Mouse (Mus musculus) kidney, adult 2 months (tissue): Measurements from ENCODE around the gene Iqcf3. TPM values are rescaled to one million over a fixed set of nuclear protein-coding genes. Genes with fewer than 3 reads are reported as not detected.

Experiments
- DNase-seq: peaks from one replicate; pipeline ENCODE4 v3.0.0; 2021
- H3K27ac ChIP-seq: fragments of 200-500 bp; 2 replicates; pipeline ENCODE4 v1.5.1; 2012; ENCODE audit warnings: low read depth, low read length, control low read depth, inconsistent platforms; ENCODE audit not compliant: insufficient read depth
- H3K27me3 ChIP-seq: fragments of 200-500 bp; replicated peaks from 2 replicates; pipeline ENCODE4 v1.6.1; 2012; ENCODE audit warnings: mild to moderate bottlenecking, moderate library complexity, low read length, inconsistent platforms; ENCODE audit not compliant: control insufficient read depth, insufficient read depth
- H3K36me3 ChIP-seq: fragments of 200-500 bp; 2 replicates; pipeline ENCODE4 v1.6.1; 2012; ENCODE audit warnings: mild to moderate bottlenecking, moderate library complexity, low read length, inconsistent platforms; ENCODE audit not compliant: control insufficient read depth, insufficient read depth
- H3K4me1 ChIP-seq: fragments of 200-500 bp; 2 replicates; pipeline ENCODE4 v1.6.1; 2011; ENCODE audit warnings: low read length; ENCODE audit not compliant: control insufficient read depth, insufficient read depth
- H3K4me3 ChIP-seq: fragments of 200-500 bp; 2 replicates; pipeline ENCODE4 v1.5.1; 2011; ENCODE audit warnings: mild to moderate bottlenecking, low read depth, low read length, control low read depth; ENCODE audit not compliant: insufficient read depth
- CTCF ChIP-seq: fragments of 200-500 bp; conservative IDR thresholded peaks from 2 replicates; pipeline ENCODE4 v1.5.1; 2011; ENCODE audit warnings: low read depth, mild to moderate bottlenecking, control low read depth, low read length, moderate library complexity, mixed read lengths; ENCODE audit not compliant: insufficient read depth, insufficient read length
- POLR2A ChIP-seq: fragments of 200-500 bp; IDR thresholded peaks from one replicate; pipeline ENCODE4 v1.6.1; 2011; ENCODE audit warnings: low read depth, low read length, control low read depth
- WGBS: fragments of 180-500 bp; shearing (Covaris S2); methylation state at CpG from one replicate; pipeline ENCODE4 v1.1.7; 2018; 5-methylcytosine and 5-hydroxymethylcytosine counted together
- polyA plus RNA-seq: library from polyadenylated mRNA; depleted of rRNA; stranded (reverse); fragments of >200 nt; gene quantifications from 2 replicates; pipeline ENCODE4 v1.2.3, GENCODE M21; 2012

The Iqcf3 gene
- polyA plus RNA-seq, 1 experiment = 0.06 TPM

- TF ChIP-seq CTCF = no peak
- no peak for TF ChIP-seq POLR2A
- no peak for DNase-seq
- no peak overlapping the region for H3K4me3 ChIP-seq
- 91% methylated on average over 17 of the region's 17 CpGs for WGBS
- H3K27me3 ChIP-seq = no peaks in the 10 kb centered on the region
- no peak overlapping the region for H3K27ac ChIP-seq
- H3K4me1 ChIP-seq = no peaks in the 10 kb centered on the region
- H3K36me3 ChIP-seq = peaks cover 2% of the 10 kb centered on the region
These were observed 77.8 kb downstream of the Iqcf3 start for GRCm38 (mm10) chr9:106483606-106484005.

- Histone ChIP-seq H3K27ac (no peak overlapping the region), H3K4me3 (no peak overlapping the region), H3K27me3 (no peaks in the 10 kb centered on the region), H3K4me1 (0 out of 2 replicates have a peak, but pooled peaks cover under 1% of the 10 kb centered on the region), H3K36me3 (peaks cover 2% of the 10 kb centered on the region)
- TF ChIP-seq POLR2A (no peak), CTCF (no peak)
- WGBS = 98% methylated on average over 10 of the region's 10 CpGs
- no peak for DNase-seq
These were observed 78.3 kb downstream of the Iqcf3 start for GRCm38 (mm10) chr9:106483136-106483535.

- no peaks in the 10 kb centered on the region for H3K27me3 ChIP-seq
- H3K4me1 ChIP-seq = 0 out of 2 replicates have a peak, but pooled peaks cover 5% of the 10 kb centered on the region
- 86% methylated on average over 17 of the region's 17 CpGs for WGBS
- H3K36me3 ChIP-seq = peaks cover 2% of the 10 kb centered on the region
- no peak overlapping the region for H3K4me3 ChIP-seq
- no peak overlapping the region for H3K27ac ChIP-seq
- TF ChIP-seq CTCF = no peak
- no peak for TF ChIP-seq POLR2A
- no peak for DNase-seq
These were observed 78.8 kb downstream of the Iqcf3 start for GRCm38 (mm10) chr9:106482578-106483115.

DNA sequence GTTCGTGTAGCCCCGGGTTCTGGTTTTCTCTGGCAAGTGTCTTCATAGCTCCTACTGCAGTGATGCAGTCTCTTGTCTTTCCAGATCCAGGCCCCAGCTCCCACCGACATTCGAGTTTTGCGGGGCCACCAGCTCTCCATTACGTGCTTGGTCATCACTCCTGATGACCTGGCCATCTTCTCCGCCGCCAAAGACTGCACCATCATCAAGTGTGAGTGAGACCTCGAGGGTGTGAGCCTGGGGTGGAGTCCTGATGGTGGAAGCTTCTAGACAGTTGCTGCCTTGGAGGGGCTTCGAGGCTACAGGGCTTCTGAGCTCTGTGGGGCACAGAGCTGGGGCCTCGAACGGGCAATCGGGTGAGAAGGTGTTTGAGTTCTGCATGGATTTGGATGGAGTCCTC is 79.8 kb downstream of the Iqcf3 start:
- H3K4me3 ChIP-seq = no peak overlapping the region
- 0 out of 2 replicates have a peak, but pooled peaks cover 5% of the 10 kb centered on the region for H3K4me1 ChIP-seq
- DNase-seq = no peak
- H3K27ac ChIP-seq = no peak overlapping the region
- 91% methylated on average over 13 of the region's 13 CpGs for WGBS
- TF ChIP-seq POLR2A (no peak), CTCF (no peak)
- peaks cover 2% of the 10 kb centered on the region for H3K36me3 ChIP-seq
- no peaks in the 10 kb centered on the region for H3K27me3 ChIP-seq

DNA sequence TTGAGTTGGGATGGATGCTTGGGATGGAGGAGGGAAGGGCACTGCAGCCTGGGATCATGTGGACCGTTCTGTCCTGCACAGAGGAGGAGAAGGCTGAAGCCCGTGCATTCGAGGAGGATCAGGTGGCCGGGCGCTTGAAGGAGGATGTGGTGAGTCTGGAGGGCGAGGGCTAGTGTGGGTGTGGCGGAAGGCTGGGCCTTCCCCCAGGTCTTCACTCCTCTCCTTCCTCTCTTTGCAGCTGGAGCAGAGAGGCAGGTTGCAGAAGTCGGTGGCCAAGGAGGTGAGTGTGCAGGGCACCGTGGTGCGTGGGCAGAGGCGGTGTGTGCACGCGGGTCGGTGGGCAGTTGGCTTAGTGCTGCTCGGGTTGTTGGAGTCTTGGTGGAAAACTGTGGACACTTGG is 80.4 kb downstream of the Iqcf3 start:
- H3K27me3 ChIP-seq = no peaks in the 10 kb centered on the region
- no peak overlapping the region for H3K4me3 ChIP-seq
- TF ChIP-seq CTCF = no peak
- no peak for TF ChIP-seq POLR2A
- peaks cover 5% of the 10 kb centered on the region; the same call in 1 of the 2 replicates for H3K4me1 ChIP-seq
- peaks cover 2% of the 10 kb centered on the region for H3K36me3 ChIP-seq
- DNase-seq = no peak
- WGBS = 71% methylated on average over 15 of the region's 15 CpGs
- no peak overlapping the region for H3K27ac ChIP-seq

DNA sequence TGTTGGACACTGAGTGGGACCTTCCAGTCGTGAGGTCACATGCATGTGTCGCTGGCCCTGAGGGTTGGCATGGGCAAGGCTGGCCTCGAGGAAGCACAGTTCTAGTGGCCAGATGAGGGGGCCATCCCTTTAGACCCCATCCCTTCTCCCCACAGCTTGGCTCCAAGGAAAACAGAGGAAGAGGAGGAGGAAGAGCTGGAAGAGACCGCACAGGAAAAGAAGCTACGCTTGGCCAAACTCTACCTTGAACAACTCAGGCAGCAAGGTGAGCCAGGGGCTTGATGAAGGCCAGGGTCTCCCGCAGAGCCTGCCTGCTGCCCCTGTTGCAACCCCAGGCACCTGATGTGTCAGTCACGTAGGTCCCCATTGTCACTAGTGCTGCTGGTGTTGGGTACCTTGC is 80.9 kb downstream of the Iqcf3 start:
- no peak overlapping the region for H3K4me3 ChIP-seq
- TF ChIP-seq CTCF (no peak), POLR2A (no peak)
- no peak for DNase-seq
- 91% methylated on average over 7 of the region's 7 CpGs for WGBS
- H3K27ac ChIP-seq = no peak overlapping the region
- no peaks in the 10 kb centered on the region for H3K27me3 ChIP-seq
- peaks cover 2% of the 10 kb centered on the region for H3K36me3 ChIP-seq
- H3K4me1 ChIP-seq = peaks cover 10% of the 10 kb centered on the region

DNA sequence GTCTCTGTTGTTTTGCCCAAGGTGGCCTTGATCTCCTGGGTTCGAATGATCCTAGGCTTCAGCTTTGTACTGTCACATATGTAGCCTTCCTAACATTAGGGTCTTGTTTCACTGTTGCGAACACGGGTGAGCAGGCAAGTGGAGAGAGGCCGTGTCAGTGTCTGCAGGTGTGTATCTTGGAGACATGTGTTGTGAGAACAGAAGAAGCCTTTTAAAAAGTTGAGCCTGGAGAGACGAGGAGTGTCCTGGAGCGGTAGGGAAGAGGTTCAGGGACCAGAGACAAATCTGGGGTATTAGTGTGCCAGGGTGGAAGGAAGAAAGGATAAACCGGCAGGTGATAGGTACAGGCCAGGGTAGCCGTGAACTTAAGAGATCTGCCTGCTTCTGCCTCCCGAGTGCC is 83.3 kb downstream of the Iqcf3 start:
- no peak for DNase-seq
- Histone ChIP-seq H3K4me1 (peaks cover 18% of the 10 kb centered on the region), H3K27ac (no peak overlapping the region), H3K27me3 (no peaks in the 10 kb centered on the region), H3K4me3 (peak overlapping the region; percentile 54), H3K36me3 (no peaks in the 10 kb centered on the region; the same call in 1 of the 2 replicates)
- TF ChIP-seq CTCF (no peak), POLR2A (no peak)
- WGBS = 70% methylated on average over 9 of the region's 9 CpGs
